Mouse (Mus musculus) erythroblast, embryonic 14.5 days (primary cell): Measurements from ENCODE around the gene Erlec1.

Experiments used
- GATA1 ChIP-seq: IDR thresholded peaks from 2 replicates; pipeline ENCODE4 v1.6.1; 2012; ENCODE audit warnings: low read length, inconsistent platforms, mixed read lengths
- TAL1 ChIP-seq: IDR thresholded peaks from 3 replicates; pipeline ENCODE4 v1.6.1; 2012; ENCODE audit warnings: low read length, inconsistent platforms, mixed read lengths

DNA sequence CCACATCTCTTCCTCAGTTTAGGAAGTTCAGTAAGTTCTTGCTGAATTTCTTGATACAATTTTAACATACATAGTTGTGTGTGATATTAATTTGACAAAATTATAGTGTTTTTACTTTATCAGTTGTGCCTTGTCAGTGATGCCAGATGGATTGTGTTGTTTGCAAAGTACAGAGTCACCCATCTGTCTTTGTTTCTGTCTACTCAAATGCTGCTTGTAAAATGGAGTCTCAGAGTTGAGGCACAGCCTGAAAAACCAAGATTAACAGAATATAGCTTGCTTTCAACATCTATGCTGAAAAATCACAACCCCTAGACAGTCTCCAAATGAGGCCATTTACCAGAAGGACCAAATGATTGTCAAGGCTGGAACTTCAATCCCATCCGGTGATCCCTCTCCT lies 25.6 kb downstream of the Erlec1 start:
- no peak for TF ChIP-seq GATA1
- no peak for TF ChIP-seq TAL1
